Mouse (Mus musculus): ENCODE measurements at regions not wholly inside any gene's neighbourhood (a gene's known extent, or its start where the extent isn't known, plus 50 kb on each side); places are given as distances from the start of the nearest gene placed in this dataset.

DNA sequence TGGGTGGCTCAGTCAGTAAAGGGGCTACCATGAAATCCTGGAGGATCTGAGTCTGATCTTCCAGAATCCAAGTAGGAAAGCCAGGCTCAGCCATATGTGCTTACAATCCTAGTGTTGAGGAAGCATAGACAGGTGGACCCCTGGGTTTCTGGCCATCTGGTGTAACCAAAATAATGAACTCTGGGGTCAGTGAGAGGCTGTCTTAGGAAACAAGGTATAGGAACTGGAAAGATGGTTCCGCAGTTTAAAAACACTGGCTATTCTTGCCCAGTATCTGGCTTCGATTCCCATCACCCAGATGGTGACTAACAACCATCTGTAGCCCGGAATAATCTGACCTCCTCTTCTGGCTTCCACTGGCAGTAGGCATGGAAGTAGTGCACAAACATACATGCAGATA is 591.6 kb downstream of the Insc start:
- TF ChIP-seq CTCF (IDR thresholded peaks at IDR 0.05) (no peak), POLR2A (IDR thresholded peaks at IDR 0.05; ENCODE audit: insufficient read depth, low read depth, low read length) (no peak)
